Mouse (Mus musculus): Measurements from ENCODE around the gene Fam216a. TPM values are rescaled to one million over a fixed set of nuclear protein-coding genes. Genes with fewer than 3 reads are reported as not detected.
"Not testable (repeated sequence)": the region's sequence is repeated elsewhere in the genome, so short reads cannot be mapped to it uniquely, and the experiment has no call there.

Gene Fam216a
- polyA plus RNA-seq (2015; fragmentation: Nextera tagmentation; extraction: Ambion mirVana): 55.5 and 56.8 TPM in 2 replicates

DNA sequence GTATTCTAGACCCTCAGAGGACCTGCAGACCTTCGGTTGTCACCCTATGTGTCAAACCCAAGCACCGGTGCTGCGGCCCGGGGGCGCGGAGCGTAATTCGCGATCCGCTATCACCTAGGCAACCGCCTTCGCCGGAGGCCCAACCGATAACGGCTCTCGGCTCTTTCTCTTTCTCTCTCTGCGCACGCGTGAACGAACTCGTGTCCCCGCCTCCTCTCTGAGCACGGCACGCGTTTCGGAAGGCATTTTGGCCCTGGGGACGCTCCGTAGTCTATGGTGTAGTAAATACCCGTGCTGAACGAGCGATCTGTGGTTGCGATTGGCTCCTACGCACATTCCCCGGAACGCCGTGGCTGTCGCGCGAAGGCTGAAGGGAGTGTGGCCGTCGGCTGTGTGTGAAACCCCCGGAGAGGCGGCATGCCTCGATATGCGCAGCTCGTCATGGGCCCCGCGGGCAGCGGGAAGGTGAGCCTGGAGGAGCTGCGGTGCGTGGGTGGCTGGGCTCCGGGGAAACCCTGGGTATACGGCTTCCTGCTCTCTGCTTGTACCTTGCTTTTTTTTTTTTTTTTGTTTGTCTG lies at the start of gene Fam216a:
TSS of gene Fam216a (minus strand) at position 173 of the 578 bp plus-strand sequence.
- peak within 1 kb of the TSS; percentile 91 for H3K4me2 ChIP-seq
- H3K36me3 ChIP-seq: peaks cover 60% of the 10 kb centered on the region
- peak within 1 kb of the TSS; percentile 70 for H3K4me3 ChIP-seq
- H3K9me3 ChIP-seq: no peaks in the 10 kb centered on the region
- WGBS: under 1% methylated on average over 53 of the region's 53 CpGs
- H3K27ac ChIP-seq (replicated peaks): peak within 1 kb of the TSS; percentile 95
- H3K4me1 ChIP-seq: peaks cover 16% of the 10 kb centered on the region
- no peaks in the 10 kb centered on the region for H3K27me3 ChIP-seq (replicated peaks)
- peak; percentile 88 for ATAC-seq (ENCODE audit: extremely low read depth, insufficient number of reproducible peaks, low FRiP score, low TSS enrichment)
- peak within 1 kb of the TSS; percentile 89 for H3K9ac ChIP-seq

- WGBS: 20% methylated on average over 17 of the region's 17 CpGs
- ATAC-seq (ENCODE audit: extremely low read depth, insufficient number of reproducible peaks, low FRiP score, low TSS enrichment): no peak
These were observed 49.3 kb upstream of the Fam216a start, which contains the start of gene Anapc7 for GRCm38 (mm10) chr5:122421271-122422068. Gene Anapc7 (plus strand): TSS chr5:122421693.

GRCm38 (mm10) chr5:122420676-122421075 lies 48.5 kb upstream of the Fam216a start:
- H3K9me3 ChIP-seq; H3K9ac ChIP-seq; H3K27me3 ChIP-seq (replicated peaks); H3K4me2 ChIP-seq; H3K36me3 ChIP-seq; ATAC-seq (ENCODE audit: extremely low read depth, insufficient number of reproducible peaks, low FRiP score, low TSS enrichment); H3K4me3 ChIP-seq; H3K27ac ChIP-seq (replicated peaks): not testable (repeated sequence)
- H3K4me1 ChIP-seq: peaks cover 22% of the 10 kb centered on the region
- WGBS: 47% methylated on average over 4 of the region's 4 CpGs

More at GRCm38 (mm10) chr5:122421271-122422068, 49.3 kb upstream of the Fam216a start, which contains the start of gene Anapc7:
- Histone ChIP-seq H3K27me3 (replicated peaks) (no peaks in the 10 kb centered on the region), H3K36me3 (peaks cover 8% of the 10 kb centered on the region), H3K27ac (replicated peaks) (peak within 1 kb of the TSS; percentile 85), H3K4me3 (peak within 1 kb of the TSS; percentile 99), H3K9me3 (no peaks in the 10 kb centered on the region), H3K4me2 (peak within 1 kb of the TSS; percentile 92), H3K9ac (peak within 1 kb of the TSS; percentile 97), H3K4me1 (peaks cover 22% of the 10 kb centered on the region)

DNA sequence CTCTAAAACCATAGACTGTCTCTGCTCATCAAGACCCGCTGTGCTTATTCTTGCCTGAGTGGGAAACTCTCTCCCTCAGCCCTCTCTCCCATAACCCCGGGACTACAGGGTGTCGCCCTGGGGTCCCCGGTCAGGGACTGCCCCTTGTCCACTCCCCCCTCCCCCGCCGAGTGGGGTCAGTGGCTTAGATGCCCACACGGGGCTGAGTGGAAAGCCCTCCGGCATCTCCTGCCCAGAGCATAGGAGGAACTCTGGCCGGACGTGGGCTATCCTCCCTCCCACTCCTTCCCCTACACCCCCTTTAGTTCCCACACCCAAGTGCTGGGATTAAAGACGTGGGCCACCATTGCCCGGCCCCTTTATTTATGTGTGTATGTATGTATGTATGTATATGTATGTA lies 43.3 kb upstream of the Fam216a start:
- H3K9me3 ChIP-seq: no peaks in the 10 kb centered on the region
- H3K27ac ChIP-seq (replicated peaks): no peak overlapping the region

DNA sequence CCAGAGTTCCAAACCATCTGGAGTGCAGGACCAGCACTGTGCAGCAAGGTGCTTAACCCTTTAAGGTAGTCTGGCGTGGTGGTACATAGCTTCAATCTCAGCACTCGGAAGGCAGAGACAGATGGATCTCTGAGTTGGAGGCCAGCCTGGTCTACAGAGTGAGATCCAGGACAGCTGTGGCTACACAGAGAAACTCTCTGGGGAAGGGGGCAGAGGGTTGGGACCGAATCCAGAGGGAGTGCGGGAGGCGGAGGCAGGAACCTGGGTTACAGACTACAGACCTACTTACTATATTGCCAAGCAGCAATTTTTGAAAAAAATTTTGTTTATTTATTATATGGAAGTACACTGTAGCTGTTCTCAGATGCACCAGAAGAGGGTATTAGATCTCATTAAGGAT lies 42.2 kb upstream of the Fam216a start:
- Histone ChIP-seq H3K27ac (replicated peaks) (no peak overlapping the region), H3K27me3 (replicated peaks) (no peaks in the 10 kb centered on the region), H3K4me2 (no peak overlapping the region), H3K9me3 (no peaks in the 10 kb centered on the region), H3K36me3 (peaks cover 14% of the 10 kb centered on the region), H3K4me3 (no peak overlapping the region), H3K9ac (no peak overlapping the region), H3K4me1 (no peaks in the 10 kb centered on the region)
- 87% methylated on average over 5 of the region's 5 CpGs for WGBS
- ATAC-seq (ENCODE audit: extremely low read depth, insufficient number of reproducible peaks, low FRiP score, low TSS enrichment): no peak

More for the DNA sequence above, 43.3 kb upstream of the Fam216a start:
- no peak for ATAC-seq (ENCODE audit: extremely low read depth, insufficient number of reproducible peaks, low FRiP score, low TSS enrichment)
- H3K9ac ChIP-seq: no peak overlapping the region
- no peak overlapping the region for H3K4me2 ChIP-seq
- H3K4me1 ChIP-seq: no peaks in the 10 kb centered on the region
- peaks cover 3% of the 10 kb centered on the region for H3K36me3 ChIP-seq
- WGBS: 86% methylated on average over 12 of the region's 12 CpGs
- no peaks in the 10 kb centered on the region for H3K27me3 ChIP-seq (replicated peaks)
- no peak overlapping the region for H3K4me3 ChIP-seq

DNA sequence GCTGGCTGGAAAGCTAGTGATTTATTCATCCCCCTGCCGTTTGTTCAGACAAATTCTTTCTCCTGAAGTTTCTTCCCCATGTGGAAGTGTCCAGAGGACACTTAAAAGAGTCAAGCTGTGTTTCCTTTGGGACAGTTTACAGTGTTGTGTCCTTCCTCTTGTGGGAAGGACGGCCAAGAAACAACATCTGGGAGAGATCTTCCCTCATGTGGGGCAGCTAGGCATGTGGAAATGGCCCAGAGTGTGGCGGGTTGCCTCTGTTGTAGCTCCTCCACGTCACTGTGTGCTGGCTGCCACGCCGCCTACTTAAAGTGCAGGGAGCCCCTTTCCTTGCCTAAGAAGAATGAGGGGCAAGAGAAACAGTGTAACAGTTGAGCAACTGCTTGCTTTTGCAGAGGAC lies 40.7 kb upstream of the Fam216a start:
- 57% methylated on average over 6 of the region's 6 CpGs for WGBS
- no peak overlapping the region for H3K9ac ChIP-seq

GRCm38 (mm10) chr5:122411892-122412291 lies 39.7 kb upstream of the Fam216a start:
- no peak overlapping the region for H3K27ac ChIP-seq (replicated peaks)
- H3K4me1 ChIP-seq: no peaks in the 10 kb centered on the region
- no peaks in the 10 kb centered on the region for H3K9me3 ChIP-seq
- peaks cover 26% of the 10 kb centered on the region for H3K36me3 ChIP-seq
- no peak overlapping the region for H3K4me3 ChIP-seq
- no peaks in the 10 kb centered on the region for H3K27me3 ChIP-seq (replicated peaks)
- H3K4me2 ChIP-seq: no peak overlapping the region
- no peak overlapping the region for H3K9ac ChIP-seq
- WGBS: 76% methylated on average over 5 of the region's 5 CpGs
- no peak for ATAC-seq (ENCODE audit: extremely low read depth, insufficient number of reproducible peaks, low FRiP score, low TSS enrichment)

More for the DNA sequence above, 40.7 kb upstream of the Fam216a start:
- Histone ChIP-seq H3K27me3 (replicated peaks) (no peaks in the 10 kb centered on the region), H3K4me2 (no peak overlapping the region), H3K27ac (replicated peaks) (no peak overlapping the region), H3K36me3 (peaks cover 17% of the 10 kb centered on the region), H3K4me3 (no peak overlapping the region), H3K9me3 (no peaks in the 10 kb centered on the region), H3K4me1 (no peaks in the 10 kb centered on the region)
- ATAC-seq (ENCODE audit: extremely low read depth, insufficient number of reproducible peaks, low FRiP score, low TSS enrichment): no peak

DNA sequence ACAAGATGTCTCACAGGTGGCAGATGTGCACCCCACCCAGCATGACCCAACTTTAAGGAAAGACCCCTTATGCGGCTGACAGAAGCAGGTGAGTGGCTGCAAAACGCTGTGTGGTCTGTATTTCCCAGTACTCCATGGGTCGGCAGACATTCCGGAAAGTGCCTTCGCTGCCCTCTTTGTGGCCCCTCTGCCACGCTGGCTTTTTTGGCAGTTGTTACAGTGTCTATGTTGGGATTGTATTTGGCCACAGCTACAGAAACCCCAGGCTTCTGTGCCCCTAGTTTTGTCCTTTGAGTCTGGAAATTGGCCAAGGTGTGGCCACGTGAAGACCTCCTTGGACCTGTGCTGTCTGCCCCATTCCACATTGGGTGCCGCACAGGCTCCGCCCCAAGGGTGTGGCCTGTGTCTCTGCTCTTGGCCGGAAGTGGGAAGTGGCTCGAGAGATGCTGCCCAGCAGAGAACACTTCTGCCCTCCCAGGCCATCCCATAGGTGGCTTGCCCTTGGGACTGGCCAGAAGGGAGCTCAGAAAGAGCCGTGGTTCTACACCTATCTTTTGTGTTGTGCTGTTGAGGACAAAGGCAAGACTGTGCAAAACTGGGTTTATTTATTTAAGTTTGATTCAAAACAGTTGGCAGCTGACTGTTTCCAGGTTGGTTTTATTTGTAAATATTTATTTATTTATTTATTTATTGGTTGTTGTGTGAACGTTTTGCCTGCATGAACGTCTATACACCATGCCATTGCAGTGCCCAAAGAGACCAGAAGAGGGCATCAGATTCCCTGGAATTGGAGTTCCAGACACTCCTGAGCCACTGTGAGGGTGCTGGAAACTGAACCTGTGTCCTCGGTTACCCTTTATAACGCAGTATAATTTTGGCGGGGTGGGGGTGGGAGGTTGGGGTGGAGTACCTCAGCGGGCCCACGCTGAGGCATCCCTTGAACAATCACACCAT lies 37.8 kb upstream of the Fam216a start:
- ATAC-seq (ENCODE audit: extremely low read depth, insufficient number of reproducible peaks, low FRiP score, low TSS enrichment): no peak
- WGBS: 86% methylated on average over 19 of the region's 19 CpGs

GRCm38 (mm10) chr5:122405537-122405936 lies 33.4 kb upstream of the Fam216a start:
- no peaks in the 10 kb centered on the region for H3K27me3 ChIP-seq (replicated peaks)
- no peak overlapping the region for H3K27ac ChIP-seq (replicated peaks)
- H3K4me1 ChIP-seq: peaks cover 16% of the 10 kb centered on the region
- WGBS: 88% methylated on average over 10 of the region's 10 CpGs
- peaks cover 80% of the 10 kb centered on the region for H3K36me3 ChIP-seq
- no peak overlapping the region for H3K4me3 ChIP-seq
- H3K9me3 ChIP-seq: peaks cover 3% of the 10 kb centered on the region; the same call in 1 of the 2 replicates
- no peak overlapping the region for H3K4me2 ChIP-seq
- no peak for ATAC-seq (ENCODE audit: extremely low read depth, insufficient number of reproducible peaks, low FRiP score, low TSS enrichment)
- H3K9ac ChIP-seq: no peak overlapping the region

More for the DNA sequence above, 37.8 kb upstream of the Fam216a start:
- peaks cover 46% of the 10 kb centered on the region for H3K36me3 ChIP-seq
- no peaks in the 10 kb centered on the region for H3K27me3 ChIP-seq (replicated peaks)
- H3K4me2 ChIP-seq: no peak overlapping the region
- H3K27ac ChIP-seq (replicated peaks): no peak overlapping the region
- peaks cover 3% of the 10 kb centered on the region; the same call in 1 of the 2 replicates for H3K9me3 ChIP-seq
- no peaks in the 10 kb centered on the region for H3K4me1 ChIP-seq
- no peak overlapping the region for H3K4me3 ChIP-seq
- H3K9ac ChIP-seq: no peak overlapping the region

DNA sequence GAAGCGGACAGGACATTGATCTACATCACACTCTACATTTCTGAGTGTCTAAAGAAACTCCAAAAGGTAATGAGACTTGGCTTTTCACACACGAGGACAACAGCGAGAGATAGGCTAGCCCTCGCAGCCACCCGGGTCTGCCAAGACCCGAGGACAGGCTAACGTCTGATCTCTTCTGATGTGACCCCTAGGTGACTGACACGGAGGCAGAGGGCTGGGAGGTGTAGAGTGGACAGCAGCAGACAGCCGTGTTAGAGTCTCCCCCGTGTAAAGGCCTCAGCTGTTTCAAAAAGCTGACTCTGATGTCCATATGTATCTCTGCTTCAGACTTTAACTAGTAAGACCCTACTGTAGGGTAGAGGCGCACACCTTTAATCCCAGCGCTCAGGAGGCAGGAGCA lies 31.2 kb upstream of the Fam216a start:
- Histone ChIP-seq H3K4me1 (peaks cover 32% of the 10 kb centered on the region), H3K36me3 (peaks cover 89% of the 10 kb centered on the region), H3K4me3 (no peak overlapping the region), H3K27me3 (replicated peaks) (no peaks in the 10 kb centered on the region), H3K4me2 (no peak overlapping the region), H3K27ac (replicated peaks) (0 out of 2 replicates have a peak overlapping the region, but pooled peaks have one; percentile 29), H3K9me3 (peaks cover 3% of the 10 kb centered on the region; the same call in 1 of the 2 replicates), H3K9ac (no peak overlapping the region)
- 89% methylated on average over 12 of the region's 12 CpGs for WGBS
- no peak for ATAC-seq (ENCODE audit: extremely low read depth, insufficient number of reproducible peaks, low FRiP score, low TSS enrichment)
